Mouse (Mus musculus) brain, embryonic 18.5 days (tissue): Measurements from ENCODE around the gene Zdhhc13.

ENCODE experiments used
- DNase-seq: peaks from one replicate; pipeline ENCODE4 v3.0.0-alpha.2; 2012; ENCODE audit warnings: low read depth, low spot score

Zdhhc13 gene

DNA sequence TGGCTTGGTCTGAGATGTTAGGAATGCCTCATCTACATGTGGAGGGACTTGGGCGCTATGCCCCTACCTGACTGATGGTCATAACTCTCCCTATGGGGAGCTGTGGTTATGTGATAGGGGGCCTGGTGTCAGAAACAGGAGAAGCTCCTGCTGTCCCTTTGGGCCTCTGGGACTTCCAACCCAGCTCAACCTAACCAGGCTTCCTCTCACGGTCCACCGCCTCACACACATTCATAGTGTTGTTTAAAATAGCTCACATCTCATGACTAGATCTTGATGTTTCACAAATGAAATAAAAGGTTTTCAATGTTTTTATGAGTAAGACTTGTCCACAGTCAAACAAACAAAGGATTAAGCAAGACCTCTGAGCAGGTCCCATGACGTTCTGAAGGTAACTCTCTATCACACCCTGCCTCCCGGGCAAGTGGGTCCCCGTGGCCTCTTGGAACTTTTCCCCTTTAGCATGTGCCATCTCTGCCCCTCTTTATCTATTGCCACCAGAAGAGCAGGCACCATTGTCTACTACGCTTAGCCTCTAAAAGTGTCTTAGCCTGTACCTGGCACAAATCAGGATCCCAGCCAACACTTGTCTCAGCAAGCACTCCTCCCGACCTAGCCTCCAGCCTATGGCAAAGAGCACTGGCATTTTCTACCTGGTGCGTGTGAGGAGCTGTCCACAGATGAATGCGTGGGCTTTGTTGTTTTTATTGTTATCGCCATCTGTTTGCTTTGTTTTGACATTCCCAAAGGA lies 3.9 kb upstream of the Zdhhc13 start:
- DNase-seq, result no peak

DNA sequence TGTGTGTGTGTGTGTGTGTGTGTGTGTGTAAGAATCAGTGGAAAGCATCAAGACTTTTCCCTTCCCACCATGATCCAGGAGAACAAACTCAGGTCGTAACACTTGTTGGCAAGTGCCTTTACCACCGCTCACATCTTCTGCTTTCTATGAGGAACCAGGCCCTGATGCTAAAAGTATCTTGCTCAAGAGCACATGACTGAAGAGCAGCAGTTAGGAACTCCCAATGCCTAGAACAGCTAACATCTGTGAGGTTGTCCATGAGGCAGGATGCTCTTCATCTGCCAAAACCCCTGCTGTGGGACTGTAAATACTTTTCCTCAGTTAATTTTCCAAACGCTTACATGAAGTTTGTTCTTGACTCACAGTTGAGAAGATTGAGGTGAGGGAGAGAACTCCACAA lies 455 bp upstream of the Zdhhc13 start:
- no peak for DNase-seq

DNA sequence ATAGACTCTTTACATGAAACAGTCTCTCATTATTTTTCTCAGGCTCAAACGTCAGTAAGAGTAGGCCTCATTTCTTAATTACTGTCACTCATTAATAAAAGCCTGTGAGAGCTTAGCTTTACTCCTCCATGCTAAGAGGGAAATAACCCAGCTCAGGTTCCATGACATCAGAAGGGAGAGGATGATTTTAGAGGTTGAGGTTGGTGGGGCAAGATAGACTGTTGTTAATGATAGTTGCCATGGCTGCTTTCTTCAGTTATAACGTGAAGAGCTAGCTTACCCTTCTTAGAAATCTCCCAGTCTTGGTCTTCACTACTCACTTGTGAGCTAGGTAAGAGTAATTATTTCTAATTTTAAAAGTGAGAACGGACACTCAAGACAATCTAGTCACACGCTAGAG lies 1.3 kb downstream of the Zdhhc13 start:
- DNase-seq, result no peak

DNA sequence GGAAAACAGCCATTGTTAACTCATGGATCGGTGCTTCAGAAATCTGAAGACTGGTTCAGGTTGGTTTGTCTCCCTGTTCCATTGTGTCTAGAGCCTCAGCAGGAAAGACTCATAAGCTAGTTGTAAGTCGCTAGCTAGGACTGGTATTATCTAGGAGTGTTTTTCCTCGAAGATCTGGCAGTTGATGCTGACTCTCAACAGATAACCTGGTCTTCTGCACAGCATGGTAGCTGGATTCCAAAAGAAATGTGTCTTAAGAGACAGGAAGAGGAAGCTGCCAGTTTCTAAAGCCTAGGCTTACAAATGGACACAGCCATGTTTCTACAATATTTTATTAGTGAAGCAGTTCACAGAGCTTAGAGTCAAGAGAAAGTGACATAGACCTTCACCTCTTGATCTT lies 2.6 kb downstream of the Zdhhc13 start:
- DNase-seq, result no peak

DNA sequence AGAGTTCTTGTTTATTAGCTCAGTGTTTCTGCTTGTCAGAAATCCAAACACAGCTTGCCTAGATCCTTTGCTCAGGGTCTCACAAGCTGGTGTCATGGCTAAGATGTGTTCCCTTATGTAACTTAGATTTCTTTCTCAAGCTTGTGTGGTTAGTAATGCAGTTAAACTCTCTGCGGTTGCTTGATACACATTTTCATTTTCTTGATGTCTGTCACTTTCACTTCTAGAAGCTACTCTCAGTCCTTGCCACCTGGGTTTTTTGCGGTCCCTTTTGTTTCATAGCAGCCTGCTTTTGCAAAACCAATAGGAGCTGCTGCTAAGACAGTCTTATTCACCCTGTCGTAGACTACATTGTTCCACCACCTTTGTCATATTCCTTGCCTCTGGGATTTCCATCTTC lies 6.3 kb downstream of the Zdhhc13 start:
- no peak for DNase-seq

DNA sequence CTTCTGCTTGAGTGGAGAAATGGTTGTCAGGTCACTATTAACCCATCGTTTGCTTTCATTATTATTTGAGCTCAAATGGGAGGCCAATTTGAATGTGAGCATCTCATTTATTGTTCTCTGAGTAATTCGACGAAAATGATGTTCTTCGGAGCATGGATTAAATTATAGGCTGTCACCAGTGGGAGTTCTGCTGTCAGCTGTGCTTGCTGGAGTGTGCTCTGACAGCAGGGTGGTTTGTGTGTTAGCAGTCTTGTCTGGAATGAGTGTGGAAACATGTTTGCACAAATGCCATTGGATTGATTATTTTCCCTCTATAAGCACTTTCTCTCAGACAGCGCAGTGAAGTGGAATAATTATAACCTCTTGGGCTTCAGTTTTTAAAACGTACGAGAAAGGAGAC lies 14.6 kb downstream of the Zdhhc13 start:
- DNase-seq, result no peak

DNA sequence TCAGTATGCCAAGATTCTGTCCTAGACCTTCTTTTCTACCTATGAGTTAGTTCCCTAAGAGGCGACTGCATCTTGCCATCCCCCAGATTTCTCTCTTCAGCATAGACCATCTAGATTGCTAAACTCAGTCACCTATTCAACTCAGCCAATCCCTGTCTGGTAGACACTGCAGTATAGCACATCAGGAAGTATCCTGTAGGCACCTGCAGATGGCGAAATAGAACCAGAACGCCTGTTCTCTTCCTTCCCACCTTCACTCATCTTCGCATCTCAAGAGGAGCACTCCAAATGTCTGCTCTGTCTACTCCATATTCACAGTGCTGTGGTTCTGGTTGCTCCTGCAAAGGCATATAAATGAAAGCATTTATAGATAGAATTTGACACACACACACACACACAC lies 17.8 kb downstream of the Zdhhc13 start:
- no peak for DNase-seq

DNA sequence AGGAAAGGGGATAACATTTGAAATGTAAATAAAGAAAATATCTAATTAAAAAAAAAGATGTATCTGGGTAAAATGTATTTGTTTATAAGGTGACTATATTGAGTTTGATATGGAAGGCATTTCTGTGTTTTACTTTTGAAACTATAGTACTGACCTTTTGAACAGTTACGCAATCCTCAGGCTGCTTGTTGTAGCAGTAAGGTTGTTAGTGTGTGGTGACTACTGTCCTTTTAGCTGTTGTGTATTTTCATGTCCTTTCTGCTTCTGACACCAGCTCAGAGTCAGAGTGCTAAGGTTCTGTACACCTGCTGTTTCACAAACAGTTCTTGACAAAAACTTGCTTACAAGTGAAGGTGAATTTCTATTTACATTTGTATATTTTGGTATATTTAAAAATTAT lies 21.8 kb downstream of the Zdhhc13 start:
- no peak for DNase-seq

DNA sequence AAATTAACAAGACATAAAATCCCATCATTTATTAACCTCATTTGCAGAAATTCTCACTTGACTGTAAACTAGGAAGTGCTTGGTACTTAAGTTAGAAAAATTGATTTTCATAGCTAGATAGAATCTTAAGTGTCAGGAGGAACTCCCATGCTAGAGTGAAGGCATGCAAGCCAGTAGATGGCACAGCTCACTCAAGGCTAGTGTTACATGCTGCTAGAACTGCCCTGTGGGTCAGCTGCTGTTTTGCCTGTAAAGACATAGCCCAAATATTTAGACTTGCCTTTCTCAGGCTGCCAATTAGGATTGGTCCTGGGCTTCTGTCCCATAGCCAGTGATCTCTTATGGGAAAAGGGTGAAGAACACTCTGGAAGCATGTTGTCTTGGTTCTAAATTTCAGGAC lies 23.6 kb downstream of the Zdhhc13 start:
- no peak for DNase-seq

DNA sequence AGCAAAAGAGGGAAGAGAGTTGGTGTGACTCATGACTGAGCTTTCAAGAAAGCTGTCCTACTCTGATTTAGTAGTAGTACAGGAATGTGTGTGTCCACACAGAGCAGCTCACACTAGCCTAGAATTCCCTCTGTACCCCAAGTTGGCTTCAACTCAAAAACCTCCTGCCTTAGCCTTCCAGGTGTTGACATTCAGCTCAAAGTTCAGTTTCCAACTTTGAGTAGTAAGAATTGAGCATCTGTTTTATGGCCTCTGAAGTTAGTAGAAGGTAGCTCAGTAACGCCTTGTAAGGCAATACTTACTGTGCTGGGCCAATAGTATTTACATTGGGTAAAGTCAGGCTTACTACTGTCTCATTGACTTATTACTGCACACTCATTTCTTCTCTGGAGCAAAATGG lies 24.8 kb downstream of the Zdhhc13 start:
- no peak for DNase-seq

DNA sequence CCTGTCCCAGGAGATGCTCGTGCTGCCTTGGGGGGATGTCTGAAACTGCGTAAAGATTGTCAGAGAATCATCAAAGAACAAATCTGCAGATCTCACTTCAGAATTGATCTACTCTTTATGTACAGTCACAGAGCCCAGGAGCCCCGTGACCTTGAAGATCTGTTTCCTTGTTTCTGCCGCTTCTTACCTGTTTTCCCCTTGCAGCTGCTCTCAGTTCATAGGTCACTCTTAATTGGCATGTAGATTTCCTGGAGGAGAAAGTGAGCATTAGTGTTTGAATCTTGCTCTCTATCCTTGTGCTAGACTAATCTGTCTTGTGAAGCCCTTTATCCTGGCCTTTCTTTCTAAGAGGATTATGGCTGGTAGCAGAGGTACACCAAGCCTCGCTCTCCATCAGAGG lies 32.9 kb downstream of the Zdhhc13 start:
- DNase-seq, result no peak

DNA sequence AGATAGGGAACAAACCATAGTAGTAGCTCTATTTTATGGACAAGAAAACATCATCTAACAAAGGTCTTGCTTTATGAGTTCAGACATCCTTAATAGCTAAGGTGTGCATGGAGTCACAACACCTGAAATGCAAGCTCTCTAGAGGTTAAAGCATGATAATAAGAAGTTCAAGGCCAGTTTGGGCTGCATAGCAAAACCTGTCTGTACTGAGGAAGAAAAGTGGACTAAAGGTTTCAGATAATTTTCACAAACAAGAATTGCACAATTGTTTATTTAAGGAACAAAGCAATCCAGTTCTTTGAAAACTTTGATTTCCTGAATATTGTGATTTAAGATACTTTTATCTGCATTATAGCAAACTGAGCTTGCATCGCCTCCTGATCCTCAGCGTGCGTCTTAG lies 34.8 kb downstream of the Zdhhc13 start:
- no peak for DNase-seq

DNA sequence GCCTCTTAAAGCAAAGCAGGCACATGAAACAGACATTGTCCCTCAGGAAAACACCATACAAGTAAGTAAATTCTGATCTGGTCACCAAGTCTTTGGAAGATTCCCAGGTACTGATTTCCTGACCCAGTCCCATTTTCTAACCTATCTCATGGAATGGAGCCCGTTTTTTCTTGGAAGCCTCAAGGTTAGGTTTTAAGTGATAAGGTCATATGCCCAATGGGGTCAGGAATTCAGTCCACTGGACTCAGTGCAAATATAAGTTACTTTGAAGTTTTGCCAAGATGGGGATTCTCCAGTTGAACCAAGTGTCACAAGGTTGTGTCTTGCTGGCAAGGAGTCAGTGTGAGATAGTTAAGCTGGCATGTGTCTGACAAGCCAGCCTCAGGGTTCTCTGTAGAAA lies 35.9 kb downstream of the Zdhhc13 start:
- no peak for DNase-seq

DNA sequence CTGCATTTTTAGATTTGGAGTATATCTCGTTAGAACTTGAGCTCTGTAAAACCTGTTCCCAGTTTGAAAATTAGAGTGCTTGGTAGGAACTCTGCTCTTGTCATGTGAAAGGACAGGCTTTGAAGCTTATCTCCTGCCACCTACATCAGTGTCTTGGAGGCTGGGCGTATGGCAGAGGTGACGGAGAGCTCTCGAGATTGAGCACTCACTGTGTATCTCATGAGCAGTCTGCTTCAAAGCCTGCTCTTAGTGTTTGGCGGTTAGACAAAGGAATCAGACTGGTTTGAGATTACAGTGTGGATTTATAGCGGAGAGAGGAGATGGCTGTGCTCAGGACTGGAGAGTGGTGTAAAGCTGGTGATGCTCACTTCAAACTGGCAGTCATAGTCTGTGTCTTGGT lies 36.4 kb downstream of the Zdhhc13 start:
- no peak for DNase-seq

DNA sequence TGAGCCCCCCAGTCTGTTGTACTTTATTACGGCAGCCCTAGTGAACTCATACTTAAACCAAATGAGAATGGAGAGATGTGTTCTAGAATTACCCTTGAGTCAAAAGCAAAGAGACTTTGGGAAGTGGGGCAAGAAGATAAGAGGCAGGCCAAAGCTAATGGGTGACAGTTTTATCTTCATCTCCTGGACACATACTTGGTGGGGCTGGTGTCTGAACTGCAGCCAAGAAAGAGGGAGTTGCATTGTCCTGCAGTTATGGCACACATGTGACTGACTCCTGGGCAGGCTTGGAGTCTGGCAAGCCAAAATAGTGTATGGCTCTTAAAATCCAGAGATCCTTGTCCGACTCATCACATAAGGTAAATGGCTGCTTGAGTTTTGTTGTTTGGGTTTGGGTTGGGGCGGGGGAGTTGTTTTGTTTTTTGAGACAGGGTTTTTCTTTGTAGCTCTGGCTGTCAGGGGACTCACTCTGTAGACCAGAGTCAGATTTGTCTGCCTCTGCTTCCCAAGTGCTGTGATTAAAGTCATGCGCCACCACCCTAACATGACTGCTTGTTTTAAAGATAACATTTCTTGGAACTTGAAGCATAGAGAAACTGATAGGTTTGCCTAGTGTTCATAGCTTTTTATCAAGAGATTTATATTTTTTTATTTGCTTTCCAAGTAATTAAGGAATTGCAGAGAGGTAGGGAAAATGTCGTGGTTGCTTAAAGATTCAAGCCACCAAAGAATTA lies 40.5 kb downstream of the Zdhhc13 start:
- DNase-seq, result no peak

DNA sequence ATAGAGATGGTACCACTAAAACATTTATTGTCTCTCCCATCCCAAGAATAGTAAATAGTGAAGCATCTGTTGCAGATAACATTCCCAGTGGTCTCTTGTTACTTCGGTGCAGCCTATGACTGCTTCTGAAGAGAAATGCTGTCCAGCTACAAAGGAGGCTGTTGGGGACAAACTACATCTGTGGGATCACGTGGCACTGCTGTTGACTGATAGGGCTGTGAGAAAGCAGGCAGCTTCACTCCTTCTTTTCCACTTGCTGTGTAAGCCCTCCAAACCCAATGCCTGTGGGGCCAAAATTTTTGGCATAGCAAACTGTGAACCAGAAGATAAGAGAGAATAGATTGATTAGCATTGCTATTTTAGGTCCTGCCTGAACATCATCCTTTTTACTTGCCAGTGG lies 41.6 kb downstream of the Zdhhc13 start:
- DNase-seq, result no peak

DNA sequence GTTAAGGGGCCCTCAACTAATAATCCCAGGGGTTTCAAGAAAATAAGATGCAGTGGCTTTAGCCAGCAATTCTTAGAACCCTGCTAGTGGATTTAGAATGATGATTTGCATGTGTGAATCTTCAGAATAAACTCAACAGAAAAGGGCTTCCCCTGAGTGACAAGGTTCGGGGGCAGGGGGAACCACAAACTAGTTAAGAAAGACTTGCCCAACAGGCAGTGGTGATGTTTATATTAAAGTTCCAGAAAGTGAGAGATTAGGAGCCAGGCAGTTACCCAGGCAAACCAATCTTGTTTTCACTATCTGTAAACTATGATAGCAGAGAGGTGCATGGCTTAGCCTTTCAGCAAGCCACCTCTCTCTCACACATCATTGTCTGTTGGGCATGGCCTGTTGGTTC lies 43.9 kb downstream of the Zdhhc13 start:
- no peak for DNase-seq

DNA sequence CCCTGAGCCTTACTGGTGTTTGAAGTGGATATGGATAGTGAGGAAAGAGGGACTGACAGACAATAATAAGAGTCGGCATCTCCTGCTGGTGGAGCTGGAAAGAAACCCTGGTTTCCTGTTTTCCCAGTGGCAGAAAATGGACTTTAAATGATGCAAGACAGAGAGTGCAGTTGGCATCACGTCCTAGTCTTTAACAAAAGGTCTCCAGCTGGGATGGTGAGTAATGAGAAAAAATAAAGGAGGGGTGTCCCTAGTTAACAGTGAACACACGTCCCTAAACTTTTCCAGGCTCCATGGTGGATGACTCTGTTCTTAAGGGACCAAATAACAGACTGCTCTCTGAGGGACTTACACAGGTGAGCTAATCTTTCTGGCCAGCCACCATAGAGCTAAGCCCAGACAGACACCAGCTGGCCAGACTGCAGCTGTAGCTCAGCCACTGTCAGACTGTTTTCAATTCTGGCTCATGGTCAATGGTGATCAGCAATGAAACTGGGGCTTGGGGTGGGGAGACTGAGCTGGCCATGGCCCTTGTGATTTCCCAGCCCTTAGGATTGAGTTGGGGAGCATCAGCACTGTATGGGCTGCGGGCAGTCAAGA lies 45.7 kb downstream of the Zdhhc13 start:
- no peak for DNase-seq

DNA sequence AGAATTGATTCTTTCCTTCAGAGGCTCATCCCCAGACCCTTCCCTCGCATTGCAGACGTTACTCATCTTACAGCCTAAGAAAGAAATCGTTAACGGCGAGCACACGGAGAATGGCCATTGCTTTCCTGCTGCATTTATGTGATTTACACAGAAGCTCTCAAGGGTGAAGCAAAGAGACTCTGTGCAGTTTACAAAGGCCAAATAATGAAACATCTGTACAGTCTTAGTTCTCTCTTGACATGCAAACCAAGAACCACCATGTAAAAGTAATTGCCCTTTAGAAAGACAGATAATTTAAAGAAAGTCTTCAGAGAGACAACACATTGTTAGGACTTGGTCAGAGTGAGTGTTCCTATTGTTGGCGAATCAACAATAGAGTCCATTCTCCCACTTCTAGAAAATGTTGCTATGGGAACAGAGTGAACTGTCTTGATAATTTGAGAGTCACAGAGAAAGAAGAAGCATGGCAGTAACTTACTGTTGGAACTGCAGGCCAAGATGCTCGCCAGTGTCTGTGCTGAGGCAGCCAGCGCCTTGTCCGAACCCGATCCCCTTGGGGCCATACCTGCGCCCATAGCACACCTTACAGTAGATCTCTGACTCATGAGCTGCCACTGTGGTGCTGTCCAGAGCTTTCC lies 46.3 kb downstream of the Zdhhc13 start:
- DNase-seq, result no peak

DNA sequence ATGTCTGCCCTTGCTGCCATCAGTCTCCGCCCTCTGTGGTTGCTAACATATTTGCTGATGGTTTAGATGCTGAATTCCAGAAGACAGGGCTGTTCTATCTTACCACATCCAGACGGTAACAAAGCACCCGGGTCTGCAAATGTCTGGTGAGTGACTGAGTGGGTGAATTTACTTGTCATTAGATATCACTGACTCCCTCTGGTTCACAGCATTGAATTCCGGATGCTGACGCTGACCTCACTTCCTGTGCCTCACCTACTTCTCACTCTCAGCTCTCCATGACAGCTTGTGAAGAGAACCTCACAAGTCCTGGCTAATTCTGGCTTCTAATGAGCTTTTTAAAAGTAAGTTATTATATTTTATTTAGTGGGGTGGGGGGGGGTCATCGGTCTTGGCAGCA lies 48.1 kb downstream of the Zdhhc13 start:
- DNase-seq, result no peak

DNA sequence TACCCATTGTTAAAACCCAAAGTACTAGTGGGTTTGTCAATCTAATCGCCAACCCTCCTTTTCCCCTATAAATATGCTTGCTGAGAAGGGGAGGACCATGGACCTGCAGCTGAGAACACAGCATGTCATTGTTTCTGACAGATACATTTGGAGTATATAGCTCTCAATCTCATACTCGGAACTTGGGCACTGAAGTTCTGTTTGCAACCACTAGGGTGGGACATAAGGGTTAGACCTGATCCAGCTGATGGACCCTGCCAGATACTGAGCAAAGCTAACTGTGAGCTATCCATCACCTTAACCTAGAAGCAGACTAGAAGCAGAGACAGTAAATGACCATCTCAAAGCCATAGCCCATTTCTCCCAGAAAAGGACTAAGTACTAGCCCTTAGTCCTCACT lies 49.6 kb downstream of the Zdhhc13 start:
- DNase-seq, result no peak

DNA sequence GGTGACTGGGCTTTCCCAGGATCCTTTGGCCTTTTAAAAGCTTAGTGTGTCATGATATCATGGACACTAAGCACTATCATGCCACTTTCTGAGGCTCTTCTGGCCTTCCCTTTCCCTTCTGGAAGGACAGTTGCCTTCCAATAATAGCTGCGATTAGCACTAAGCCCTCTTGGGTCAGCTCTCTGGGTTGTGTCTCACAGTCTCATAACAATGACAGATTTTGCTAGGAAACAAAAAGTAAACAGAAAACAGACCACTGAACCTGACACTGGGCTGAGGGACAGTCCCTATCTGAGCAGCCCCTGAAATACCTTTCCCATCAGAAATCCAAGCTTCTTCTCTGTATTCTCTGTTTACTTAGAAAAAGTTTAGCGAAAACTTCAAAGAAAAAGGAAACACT lies 51.7 kb downstream of the Zdhhc13 start:
- no peak for DNase-seq

DNA sequence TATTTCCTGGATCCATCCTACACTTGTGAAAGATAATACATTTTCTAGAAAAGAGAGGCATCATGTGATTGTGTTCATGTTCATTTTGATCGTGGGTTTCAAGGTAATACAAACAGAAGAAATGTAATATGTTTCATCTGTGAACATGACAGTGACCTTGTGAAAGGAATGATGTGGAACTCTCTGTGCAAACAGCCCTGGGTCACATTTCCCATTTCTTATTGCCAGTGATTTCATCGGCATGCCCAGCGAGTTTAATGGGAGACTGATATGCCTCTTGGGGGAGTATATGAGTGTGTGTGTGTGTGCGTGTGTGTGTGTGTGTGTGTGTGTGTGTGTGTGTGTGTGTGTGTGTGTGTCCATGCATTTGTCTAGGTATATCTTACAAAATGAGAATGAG lies 52.7 kb downstream of the Zdhhc13 start:
- no peak for DNase-seq
